15 mouse cellular contexts compared by ENCODE assay signal in genomic region chr6:31222024-31222579, GRCm38 (mm10).
DNase-seq lines count a peak whose midpoint lies in the region; ATAC-seq and TF ChIP-seq lines count a peak whose summit lies in the region.
"Had no signal": no experiment of that assay in that cellular context is flagged by ENCODE, and none has a peak within 500 bp of the region (broad histone marks: within the 10 kb centered on the region; RNA-seq: fewer than 3 reads in every experiment).

No protein-coding gene starts in this region.

- no peak overlapping the region for H3K4me2 ChIP-seq in forebrain, embryonic 14.5 days (ENCODE audit: low read length)
- H3K4me2 ChIP-seq in neural tube, embryonic 14.5 days (ENCODE audit: low read depth, low read length) = peak overlapping the region; percentile 22; the same call in 1 of the 2 replicates

- no peak for ATAC-seq in forebrain, embryonic 14.5 days
- ATAC-seq in neural tube, embryonic 14.5 days (ENCODE audit: low read depth) = no peak
- ATAC-seq: forebrain, embryonic 15.5 days; intestine, postnatal 0 days; Patski had no signal

- no peaks in the 10 kb centered on the region for H3K9me3 ChIP-seq in forebrain, embryonic 14.5 days (replicated peaks; ENCODE audit: control insufficient read depth, low read length)
- no peaks in the 10 kb centered on the region for H3K9me3 ChIP-seq in forebrain, embryonic 10.5 days
- H3K9me3 ChIP-seq in neural tube, embryonic 14.5 days (ENCODE audit: control insufficient read depth, low read length) = no peaks in the 10 kb centered on the region
- H3K9me3 ChIP-seq: forebrain, embryonic 15.5 days; neural tube, embryonic 13.5 days had no signal

- WGBS in forebrain, embryonic 14.5 days = 73% methylated on average over 6 of the region's 6 CpGs
- WGBS in forebrain, embryonic 10.5 days = 90% methylated on average over 6 of the region's 6 CpGs
- 56% methylated on average over 6 of the region's 6 CpGs for WGBS in kidney, adult 2 months
- WGBS in neural tube, embryonic 14.5 days = 81% methylated on average over 6 of the region's 6 CpGs

- no peak overlapping the region for H3K27ac ChIP-seq in forebrain, embryonic 14.5 days (ENCODE audit: low read depth, low read length)
- no peak overlapping the region for H3K27ac ChIP-seq in forebrain, embryonic 10.5 days
- no peak overlapping the region for H3K27ac ChIP-seq in kidney, adult 2 months (ENCODE audit: insufficient read depth, low read depth, low read length)
- no peak overlapping the region for H3K27ac ChIP-seq in neural tube, embryonic 14.5 days (ENCODE audit: low read depth, low read length)
- H3K27ac ChIP-seq: forebrain, embryonic 15.5 days had no signal

- H3K4me1 ChIP-seq in forebrain, embryonic 14.5 days (ENCODE audit: control insufficient read depth, insufficient read depth, low read length) = peaks cover 15% of the 10 kb centered on the region
- H3K4me1 ChIP-seq in forebrain, embryonic 10.5 days = peaks cover 42% of the 10 kb centered on the region
- H3K4me1 ChIP-seq in kidney, adult 2 months (ENCODE audit: control insufficient read depth, insufficient read depth, low read length) = peaks cover 15% of the 10 kb centered on the region
- H3K4me1 ChIP-seq in neural tube, embryonic 14.5 days (ENCODE audit: control insufficient read depth, insufficient read depth, low read length) = peaks cover 24% of the 10 kb centered on the region

- TF ChIP-seq POLR2A in kidney, adult 2 months (IDR thresholded peaks at IDR 0.05; ENCODE audit: low read depth, low read length) = no peak

- no peaks in the 10 kb centered on the region for H3K36me3 ChIP-seq in forebrain, embryonic 14.5 days (ENCODE audit: control insufficient read depth, insufficient read depth, low read length)
- no peaks in the 10 kb centered on the region for H3K36me3 ChIP-seq in forebrain, embryonic 10.5 days (replicated peaks)
- H3K36me3 ChIP-seq in kidney, adult 2 months (ENCODE audit: control insufficient read depth, insufficient read depth, low read length) = no peaks in the 10 kb centered on the region
- H3K36me3 ChIP-seq in neural tube, embryonic 14.5 days (ENCODE audit: control insufficient read depth, insufficient read depth, low read length) = no peaks in the 10 kb centered on the region
- H3K36me3 ChIP-seq: forebrain, embryonic 15.5 days; neural tube, embryonic 13.5 days had no signal

- peak; percentile 8 for DNase-seq in forebrain, embryonic 14.5 days (ENCODE audit: low spot score)
- DNase-seq in forebrain, embryonic 10.5 days (ENCODE audit: extremely low spot score, low spot score) = no peak
- peak; percentile 57 for DNase-seq in kidney, adult 2 months
- DNase-seq in kidney, adult 11 months = no peak
- no peak for DNase-seq in neural tube, embryonic 10.5 days (ENCODE audit: extremely low spot score, low spot score)
- no peak for DNase-seq in testis, postnatal 10 days (ENCODE audit: low spot score)
- no peak for DNase-seq in thymus, adult 18-20 months
- DNase-seq: gastrocnemius, postnatal 25 days; heart, postnatal 14 days; left cerebral cortex, postnatal 4 days had no signal

- H3K27me3 ChIP-seq in forebrain, embryonic 14.5 days (replicated peaks; ENCODE audit: control insufficient read depth, insufficient read depth, low read length) = peaks cover 35% of the 10 kb centered on the region
- peaks cover 66% of the 10 kb centered on the region for H3K27me3 ChIP-seq in forebrain, embryonic 10.5 days (ENCODE audit: poor library complexity, severe bottlenecking)
- H3K27me3 ChIP-seq in kidney, adult 2 months (replicated peaks; ENCODE audit: control insufficient read depth, insufficient read depth, low read length) = no peaks in the 10 kb centered on the region
- peaks cover 28% of the 10 kb centered on the region for H3K27me3 ChIP-seq in neural tube, embryonic 14.5 days (ENCODE audit: control insufficient read depth, insufficient read depth, low read length)
- H3K27me3 ChIP-seq: Patski had no signal

- H3K4me3 ChIP-seq in forebrain, embryonic 14.5 days (ENCODE audit: low read depth, low read length) = no peak overlapping the region
- no peak overlapping the region for H3K4me3 ChIP-seq in forebrain, embryonic 10.5 days
- H3K4me3 ChIP-seq in kidney, adult 2 months (ENCODE audit: insufficient read depth, low read depth, low read length) = no peak overlapping the region
- no peak overlapping the region for H3K4me3 ChIP-seq in neural tube, embryonic 14.5 days (ENCODE audit: low read depth, low read length)
- H3K4me3 ChIP-seq: neural tube, embryonic 13.5 days had no signal

- TF ChIP-seq CTCF in kidney, adult 2 months (conservative IDR thresholded peaks at IDR 0.05; ENCODE audit: insufficient read depth, insufficient read length, low read depth, low read length) = no peak

- no peak overlapping the region for H3K9ac ChIP-seq in forebrain, embryonic 14.5 days (ENCODE audit: low read length)
- no peak overlapping the region for H3K9ac ChIP-seq in neural tube, embryonic 14.5 days (replicated peaks; ENCODE audit: low read depth, low read length)
- H3K9ac ChIP-seq: forebrain, embryonic 15.5 days; neural tube, embryonic 13.5 days had no signal

Comparison
In these comparisons a context has a peak if more than half of its experiments do, and no peak if none do; other contexts are left out.
1. DNase-seq: peak in forebrain, embryonic 14.5 days (single experiment) and kidney, adult 2 months (single experiment); none in forebrain, embryonic 10.5 days (single experiment), kidney, adult 11 months (single experiment), neural tube, embryonic 10.5 days (single experiment), testis, postnatal 10 days (single experiment) and thymus, adult 18-20 months (0 of 2).